Mouse (Mus musculus) v-Abl transformed pro-B cells (cell line): ENCODE results near the gene Prss38.
"Not testable (repeated sequence)": the region's sequence is repeated elsewhere in the genome, so short reads cannot be mapped to it uniquely, and the experiment has no call there.

Source experiments
- in situ Hi-C, 2 experiments: fragments of 400-800 bp; cut with MboI; formaldehyde crosslinking; loops; one replicate each; pipeline ENCODE4 v1.15.1; 2025; ENCODE audit not compliant: unreplicated experiment in 2 of 2

Prss38 gene

DNA sequence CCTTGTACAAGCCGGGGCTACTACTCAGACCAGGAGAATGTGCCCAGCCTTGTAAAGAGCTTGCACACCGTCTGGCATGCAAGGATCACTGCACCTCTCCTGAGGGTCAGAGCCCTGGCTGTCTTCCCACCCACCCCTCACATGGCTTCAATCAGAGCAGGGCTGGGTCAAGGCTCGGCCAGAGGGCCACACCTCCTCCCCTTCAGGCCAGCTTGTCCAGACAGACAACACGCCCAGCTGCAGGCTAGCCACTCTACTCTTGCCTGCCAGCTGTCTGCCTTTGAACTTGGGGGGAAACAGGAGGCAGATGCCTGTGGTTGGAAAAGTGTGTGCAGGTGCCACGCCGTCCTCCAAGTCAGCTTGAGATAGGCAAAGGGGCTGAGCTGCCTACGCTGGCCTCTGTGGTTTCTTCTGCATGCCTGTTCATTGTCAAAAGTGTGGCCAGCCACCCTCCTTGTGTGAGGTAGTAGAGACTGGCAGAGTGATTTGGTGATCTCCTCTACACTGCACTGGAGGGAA is 9.0 kb upstream of the Prss38 start:
- in situ Hi-C loops: loop anchor here in 1 of 2 experiments (5.0 kb wide), 2 partner anchors 38 to 67 kb away; no protein-coding TSS in a partner anchor

DNA sequence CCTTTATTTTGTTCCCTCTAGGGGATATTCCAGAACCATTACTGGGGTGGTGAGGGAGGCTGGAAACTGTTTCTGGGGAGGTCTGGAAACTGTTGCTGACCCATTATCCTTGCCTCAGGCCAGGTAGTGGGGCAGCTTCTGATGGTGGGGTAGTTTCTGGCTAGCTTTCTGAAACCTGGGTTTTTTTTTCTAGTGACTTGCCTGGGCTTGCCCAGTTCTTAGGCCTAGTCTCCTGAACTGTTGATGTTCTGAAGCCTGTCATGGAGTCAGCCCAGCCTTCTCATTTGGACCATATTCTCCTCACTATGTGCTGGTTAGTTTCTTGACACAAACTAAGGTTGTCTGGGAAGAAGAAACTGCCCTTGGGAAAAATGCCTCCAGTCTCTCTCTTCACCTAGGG is 4.1 kb upstream of the Prss38 start:
- in situ Hi-C loops: no loop called here

DNA sequence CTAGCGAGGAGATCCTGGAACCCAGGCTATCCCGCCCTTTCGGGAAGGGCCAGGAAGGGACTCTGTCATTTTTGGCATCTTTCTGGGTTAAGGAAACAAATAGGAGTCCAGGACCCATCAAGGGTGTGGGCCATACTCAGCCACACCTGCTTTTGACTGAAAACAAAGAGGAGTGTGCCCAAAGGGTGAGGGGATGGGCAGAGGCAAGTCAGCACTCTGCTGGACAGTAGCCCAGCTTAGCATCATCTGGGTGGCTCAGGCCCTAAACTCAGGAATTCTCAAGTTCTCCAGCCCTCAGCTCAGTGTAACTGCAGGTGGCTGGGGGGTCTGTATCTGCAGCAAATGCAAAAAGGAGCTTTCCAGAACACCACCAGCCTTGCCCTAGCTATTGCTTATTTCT is 2.5 kb upstream of the Prss38 start:
- in situ Hi-C loops: no loop called here

DNA sequence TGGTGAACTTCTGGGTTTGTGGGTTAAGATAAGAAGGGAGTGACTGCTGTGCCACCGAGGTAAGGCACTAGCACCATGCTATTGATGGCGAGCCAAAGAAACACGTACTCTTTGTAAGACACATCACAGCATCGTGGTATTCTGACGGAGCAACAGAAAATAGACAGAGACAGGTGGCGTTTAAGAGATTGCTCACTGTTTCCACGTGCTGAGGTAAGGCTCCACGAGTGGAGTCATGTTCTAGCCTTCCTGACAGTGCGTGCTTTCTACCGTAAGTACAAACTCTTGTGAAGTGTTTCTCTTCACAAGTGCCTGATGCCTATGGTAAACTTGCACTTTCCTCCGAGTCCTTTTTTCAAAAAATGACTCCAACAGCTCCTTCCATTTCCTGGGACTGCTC is 5.6 kb downstream of the Prss38 start:
- in situ Hi-C loops: no loop called here

DNA sequence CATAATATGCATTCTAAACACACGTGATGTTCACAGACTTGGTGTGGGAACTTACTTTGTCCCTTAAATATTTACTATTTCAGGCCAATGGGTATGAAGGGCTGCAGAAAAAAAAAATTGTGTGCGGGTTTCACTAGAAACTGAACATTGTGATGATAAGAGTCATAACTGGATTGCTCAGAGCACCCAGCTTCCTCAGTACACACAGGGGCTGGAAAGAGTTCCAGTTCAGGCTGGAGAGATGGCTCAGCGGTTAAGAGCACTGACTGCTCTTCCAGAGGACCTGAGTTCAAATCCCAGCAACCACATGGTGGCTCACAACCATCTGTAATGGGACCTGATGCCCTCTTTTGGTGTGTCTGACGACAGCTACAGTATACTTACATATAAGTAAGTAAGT is 7.5 kb downstream of the Prss38 start:
- in situ Hi-C loops: not testable (repeated sequence)

DNA sequence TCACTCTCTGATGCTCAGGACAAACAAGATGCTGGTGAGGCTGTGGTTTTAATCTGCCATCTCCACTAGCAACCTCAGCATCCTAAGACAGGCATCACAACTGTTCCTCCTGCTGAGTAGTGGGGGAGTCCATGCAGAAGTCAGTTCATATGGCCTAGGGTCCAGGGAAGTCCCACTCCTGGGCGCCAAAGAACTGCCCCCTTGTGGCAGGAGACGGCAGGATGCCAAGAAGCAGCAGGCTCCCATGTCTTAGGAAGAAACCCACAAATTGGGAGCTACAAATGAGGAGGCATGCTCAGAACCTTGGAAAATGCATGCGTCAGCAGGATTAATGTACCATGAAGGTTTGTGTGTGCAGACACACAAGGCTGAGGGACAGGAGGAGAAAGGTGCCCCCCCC is 8.8 kb downstream of the Prss38 start:
- in situ Hi-C loops: no loop called here

DNA sequence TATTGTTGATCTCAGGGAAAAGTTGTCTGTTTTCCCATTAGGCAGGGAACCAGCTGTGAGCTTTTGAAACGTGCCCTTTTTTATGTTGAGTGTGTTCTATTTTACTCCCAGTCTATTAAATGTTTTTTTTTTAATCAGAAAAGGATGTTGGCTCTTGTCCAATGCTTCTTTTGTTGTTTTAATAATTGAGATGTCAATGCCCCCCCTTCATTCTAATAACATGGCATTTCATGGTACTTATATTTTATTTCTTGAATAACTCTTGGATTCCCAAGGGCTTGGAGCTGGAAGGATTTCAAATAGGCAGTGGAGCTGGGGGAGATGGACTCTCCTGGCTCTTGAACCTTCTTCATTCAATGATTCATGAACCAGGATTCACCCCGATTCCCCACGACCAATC is 9.4 kb downstream of the Prss38 start:
- in situ Hi-C loops: no loop called here

DNA sequence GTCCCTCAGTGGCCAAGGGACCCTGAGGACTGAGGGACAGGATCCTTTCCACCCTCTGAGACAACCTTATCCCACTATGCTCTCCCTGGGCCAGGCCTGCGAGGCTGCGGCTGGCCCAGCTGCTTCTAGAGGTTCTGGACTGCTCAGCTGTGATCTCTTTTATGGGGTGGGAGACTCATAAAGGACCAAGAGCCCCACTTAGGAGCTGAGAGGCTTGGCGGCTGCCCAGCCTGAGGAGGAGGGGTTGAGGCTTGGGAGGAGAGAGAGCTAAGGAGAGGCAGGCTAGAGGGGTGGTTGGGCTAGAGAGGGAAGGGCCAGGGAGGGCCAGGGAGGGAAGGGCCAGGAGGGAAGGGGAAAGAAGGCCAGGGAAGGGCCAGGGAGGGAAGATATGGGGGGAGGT is 11.0 kb downstream of the Prss38 start:
- in situ Hi-C loops: no loop called here

DNA sequence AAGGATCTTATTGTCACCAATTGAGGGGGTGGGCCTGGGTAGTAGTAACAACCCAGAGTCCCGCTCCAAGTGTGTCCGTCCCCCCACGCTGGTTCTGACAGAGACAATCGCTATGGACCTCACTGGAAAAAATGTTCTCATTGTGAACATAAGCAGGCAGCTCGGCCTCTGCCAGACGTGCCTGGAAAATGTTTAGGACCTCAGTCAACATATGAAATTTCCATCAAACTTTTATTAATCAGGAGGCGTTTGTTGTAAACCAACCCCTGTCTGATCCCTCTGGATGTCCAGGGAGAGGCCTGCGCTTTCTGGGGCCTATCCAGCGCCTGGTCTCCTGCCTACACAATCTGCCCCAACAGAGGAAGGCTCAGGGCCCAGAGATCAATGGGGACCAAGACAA is 11.4 kb downstream of the Prss38 start:
- in situ Hi-C loops: no loop called here

DNA sequence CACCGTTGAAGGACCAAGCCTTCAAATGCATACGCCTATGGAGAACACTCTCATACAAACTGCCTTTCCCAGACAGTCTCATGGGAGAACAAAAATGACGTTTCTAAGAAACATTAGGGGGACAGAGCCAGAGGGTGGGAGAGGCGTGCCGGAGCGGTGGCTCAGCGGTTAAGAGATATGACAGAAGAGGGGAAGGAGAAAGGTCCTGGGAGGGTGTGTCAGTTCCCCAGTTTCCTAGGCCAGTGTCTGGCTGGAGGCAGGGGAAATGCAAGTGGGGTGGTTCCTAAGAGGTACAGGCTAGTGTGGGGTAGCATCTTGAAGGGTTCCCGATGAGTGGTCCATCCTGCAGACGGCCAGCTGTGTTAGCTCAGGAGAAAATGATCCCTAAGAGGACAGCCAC is 14.2 kb downstream of the Prss38 start:
- in situ Hi-C loops: no loop called here

DNA sequence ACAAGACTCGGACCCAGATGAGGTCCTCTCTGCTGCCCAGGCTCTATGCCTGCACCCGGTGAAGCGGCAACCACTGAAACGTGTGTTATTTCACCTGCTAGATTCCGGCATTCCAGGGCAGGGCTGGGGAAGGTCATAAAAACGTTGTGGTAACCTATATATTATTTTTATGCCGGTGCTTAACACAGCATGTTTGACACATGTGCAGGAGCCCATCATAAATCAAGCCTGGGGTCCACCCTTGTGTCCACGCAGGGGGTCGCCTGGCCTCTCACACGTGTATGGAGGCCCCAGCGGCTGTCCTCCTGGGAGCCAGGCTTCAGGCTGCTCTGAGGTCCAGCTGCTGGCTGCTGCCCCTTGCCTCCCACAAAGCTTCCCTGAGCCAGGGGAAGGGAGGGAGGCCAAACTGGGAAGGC is 18.6 kb downstream of the Prss38 start:
- in situ Hi-C loops: no loop called here

DNA sequence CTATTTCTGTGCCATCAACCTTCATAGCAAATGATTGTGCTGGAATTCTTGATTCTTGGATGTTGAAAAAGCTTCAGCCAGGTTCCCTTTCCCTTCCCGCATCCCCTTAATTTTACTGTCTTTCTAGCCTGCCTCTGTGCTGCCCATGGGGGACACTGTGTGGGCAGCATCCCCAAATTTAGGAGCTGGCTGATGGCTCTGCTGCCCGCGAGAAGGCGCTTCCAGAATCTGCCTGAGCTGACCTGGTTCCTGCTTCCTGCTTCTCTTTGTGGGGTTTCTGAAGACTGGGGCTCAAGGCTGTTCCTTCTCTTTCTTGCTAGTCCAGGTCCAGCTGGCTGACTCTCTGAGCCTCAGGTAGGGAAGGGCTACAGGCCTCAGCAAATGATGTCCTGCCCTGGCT is 20.7 kb downstream of the Prss38 start:
- in situ Hi-C loops: no loop called here

DNA sequence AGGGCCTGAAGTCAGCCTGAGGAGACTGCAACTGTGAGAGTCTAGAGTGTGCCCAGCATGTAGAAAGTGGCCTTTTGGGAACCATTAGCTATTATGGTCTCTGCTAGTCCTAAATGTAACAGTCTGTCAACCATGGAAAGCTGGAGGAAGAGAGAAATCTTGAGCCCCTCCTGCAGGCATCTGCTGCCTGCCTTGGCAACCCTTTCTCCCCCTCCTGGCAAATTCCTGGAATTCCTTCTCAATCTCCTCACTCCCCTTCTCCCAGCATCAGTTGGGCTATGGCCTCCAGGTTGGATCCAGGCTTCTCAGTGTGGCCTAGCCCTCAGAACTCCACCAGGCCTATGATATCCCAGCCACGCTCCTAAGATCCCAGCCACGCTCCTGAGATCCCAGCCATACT is 25.1 kb downstream of the Prss38 start:
- in situ Hi-C loops: no loop called here

DNA sequence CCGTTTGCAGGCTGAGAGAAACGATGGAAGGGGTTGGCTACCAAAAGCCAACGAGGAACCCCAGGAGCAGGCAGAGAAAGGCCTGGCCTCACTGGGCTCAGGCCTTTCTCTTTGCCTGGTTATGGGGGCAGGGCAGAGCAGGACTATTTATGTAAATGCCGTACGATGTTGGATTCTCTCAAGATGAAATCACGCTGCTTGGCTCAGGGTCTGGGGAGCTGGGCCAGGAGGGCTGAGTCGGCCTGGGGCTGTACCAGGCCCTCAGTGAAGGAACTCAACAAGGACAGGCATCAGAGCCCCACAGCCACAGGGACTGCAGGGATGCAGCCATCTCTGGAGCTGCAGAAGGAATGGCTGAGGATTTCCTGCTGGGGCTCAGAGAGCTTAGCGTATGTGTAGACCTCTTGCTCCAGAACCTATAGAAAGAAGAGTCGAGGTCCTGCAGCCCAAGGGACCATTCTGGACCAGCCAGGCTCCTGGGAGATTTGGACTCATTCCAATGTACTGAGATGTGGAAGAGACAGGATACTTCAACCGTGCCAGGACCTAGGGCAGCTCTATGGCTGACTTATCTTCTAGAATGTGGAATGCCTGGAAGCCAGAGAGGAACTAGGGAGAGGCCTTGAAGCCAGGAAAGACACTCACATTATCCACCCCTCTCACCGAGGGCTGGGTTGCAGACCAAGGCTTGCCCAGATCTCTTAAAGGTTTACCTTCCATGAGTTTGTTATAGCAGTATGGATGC is 29.1 kb downstream of the Prss38 start:
- in situ Hi-C loops: no loop called here

DNA sequence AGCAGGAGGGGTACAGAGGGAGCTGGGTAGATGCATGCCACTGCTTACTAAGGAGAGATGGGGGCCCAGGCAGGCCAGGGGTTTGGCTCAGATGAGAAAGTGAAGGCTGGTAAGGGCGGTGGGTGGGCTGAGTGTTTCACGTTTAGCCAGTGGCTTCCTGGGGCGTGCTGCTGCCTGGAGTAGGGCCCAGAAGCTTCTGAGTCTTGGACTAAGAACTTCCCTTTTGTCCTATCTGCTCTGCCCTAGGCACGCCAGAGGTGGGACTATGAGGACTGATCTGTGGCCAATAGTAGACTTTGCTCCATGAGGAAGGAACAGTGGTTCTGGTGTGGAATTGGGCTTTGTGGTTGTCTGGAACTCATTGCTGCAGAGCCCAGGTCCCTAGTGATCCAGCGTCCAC is 32.5 kb downstream of the Prss38 start:
- in situ Hi-C loops: no loop called here

DNA sequence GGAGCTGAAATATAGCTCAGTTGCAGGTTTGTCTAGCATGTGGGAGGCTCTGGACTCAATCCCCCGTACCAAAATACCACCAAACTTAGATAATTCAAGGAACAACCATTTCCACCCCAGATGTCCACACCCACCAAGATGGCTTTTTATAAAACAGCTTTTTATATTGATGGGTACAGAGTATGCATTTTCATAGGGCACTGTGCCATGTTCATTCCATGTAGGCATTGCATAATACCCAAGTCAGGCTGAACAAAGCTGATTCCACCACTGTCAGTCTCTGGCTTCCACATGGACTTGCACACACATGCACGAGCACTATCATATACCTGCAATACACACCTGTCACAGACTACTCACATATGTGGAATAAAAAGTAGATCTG is 36.7 kb downstream of the Prss38 start:
- in situ Hi-C loops: no loop called here

DNA sequence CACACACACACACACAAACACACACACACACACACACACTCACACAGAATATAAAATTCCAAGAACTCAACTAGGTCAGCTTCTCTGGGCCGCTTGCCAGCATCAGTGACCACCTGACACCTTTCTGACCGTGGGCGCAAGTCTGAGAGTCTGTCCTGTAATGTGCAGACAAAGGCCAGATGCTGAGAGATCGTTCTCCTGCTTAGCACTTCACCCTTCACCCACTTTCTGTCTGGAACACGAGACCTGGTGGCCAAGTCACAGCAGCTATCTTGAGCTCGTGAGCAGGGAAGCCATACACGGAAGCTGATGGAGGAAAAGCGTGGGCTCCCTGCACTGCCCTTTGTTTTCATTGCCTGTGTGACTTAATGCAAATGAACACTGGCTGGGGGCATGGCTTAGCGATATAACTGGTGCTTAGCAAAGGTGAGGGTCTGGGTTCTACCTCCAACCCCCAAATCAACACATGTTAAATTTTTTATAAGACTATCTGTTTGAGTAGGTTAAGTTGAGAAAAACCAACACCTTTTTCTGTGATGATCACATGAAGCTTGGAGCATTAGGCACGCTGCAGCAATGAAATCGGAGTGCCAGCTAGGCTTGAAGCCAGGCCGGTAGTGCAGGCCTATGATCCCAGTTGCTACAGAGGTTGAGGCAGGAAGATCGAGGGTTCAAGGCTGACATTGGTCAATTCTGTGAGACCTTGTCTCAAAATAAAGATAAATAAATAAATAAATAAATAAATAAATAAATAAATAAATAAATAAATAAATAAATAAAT is 37.3 kb downstream of the Prss38 start:
- in situ Hi-C loops: no loop called here

DNA sequence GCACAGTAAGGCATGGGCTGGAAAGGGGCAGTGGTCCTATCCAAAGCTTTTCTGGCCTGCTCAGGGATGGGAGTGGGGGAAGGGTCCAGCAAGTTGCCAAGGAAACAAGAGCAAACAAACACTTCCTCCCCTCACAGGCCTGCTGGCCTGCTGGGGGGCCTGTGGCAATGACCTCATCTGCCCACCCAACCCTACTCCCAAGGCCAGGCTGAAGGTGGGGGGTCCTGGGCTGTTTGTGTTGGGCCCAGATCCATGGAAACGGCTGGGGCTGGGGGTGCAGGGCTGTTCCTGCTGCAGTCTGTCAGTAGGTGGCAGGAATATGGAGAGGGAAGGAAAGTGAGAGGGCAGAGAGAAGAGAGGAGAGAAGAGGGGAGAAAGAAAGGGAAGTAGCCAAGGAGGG is 39.1 kb downstream of the Prss38 start:
- in situ Hi-C loops: no loop called here

DNA sequence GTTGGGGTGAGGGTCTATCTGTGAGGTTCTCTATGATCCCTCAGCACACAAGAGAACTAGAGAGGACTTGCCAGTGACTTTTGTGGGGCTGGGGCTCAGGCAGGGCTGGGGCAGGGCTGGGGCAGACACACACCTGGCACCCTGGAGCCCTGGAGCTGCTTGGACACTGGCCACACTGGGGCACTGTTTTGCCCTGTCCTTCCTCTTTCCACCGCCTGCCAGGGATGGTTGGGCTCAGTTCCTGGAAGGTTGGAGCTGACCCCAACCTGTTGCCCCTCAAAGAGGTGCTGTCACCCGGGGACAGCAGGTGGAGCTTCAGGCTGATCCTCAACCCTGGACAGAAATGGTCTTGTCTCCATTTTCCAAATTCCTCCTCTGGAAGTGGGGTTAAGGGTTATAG is 39.5 kb downstream of the Prss38 start:
- in situ Hi-C loops: no loop called here

DNA sequence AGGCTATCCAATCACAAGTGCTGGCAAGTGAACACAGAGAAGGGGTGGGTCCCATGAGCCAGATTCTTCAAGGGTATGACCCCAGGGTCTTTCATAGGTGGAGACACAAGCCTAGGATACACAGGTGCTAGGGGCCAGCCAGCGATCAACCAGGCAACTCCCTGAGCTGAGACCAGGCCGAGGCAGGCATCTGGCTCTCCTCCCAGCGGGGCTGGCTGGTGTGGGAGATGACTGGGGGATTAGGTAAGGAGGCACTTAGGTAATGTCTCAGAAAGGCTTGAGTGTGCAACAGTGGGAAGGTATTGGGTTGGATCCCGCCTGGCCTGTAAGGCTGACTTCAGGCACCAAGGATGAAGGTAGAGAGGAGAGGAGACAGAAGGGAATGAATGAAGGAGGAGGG is 40.3 kb downstream of the Prss38 start:
- in situ Hi-C loops: no loop called here

DNA sequence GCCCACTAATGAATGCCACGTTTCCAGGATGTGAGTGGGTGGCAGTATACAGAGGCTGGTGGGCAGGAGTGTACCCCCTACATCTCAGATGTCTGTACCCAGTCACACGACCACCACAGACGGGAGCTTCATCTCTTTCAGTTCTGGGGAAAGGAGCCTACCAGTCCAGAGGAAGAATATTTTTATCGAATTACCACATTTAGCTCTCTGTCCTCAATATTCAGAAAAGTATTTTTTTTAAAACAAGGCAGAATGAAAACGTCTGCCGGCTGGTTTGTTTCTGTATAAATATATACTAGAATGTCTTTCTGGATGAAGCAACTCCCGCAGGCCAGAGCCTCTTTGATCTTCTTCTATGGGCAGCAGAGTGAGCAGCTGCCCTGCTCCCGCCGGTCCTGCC is 42.5 kb downstream of the Prss38 start:
- in situ Hi-C loops: no loop called here
